In the genomic region with DNA sequence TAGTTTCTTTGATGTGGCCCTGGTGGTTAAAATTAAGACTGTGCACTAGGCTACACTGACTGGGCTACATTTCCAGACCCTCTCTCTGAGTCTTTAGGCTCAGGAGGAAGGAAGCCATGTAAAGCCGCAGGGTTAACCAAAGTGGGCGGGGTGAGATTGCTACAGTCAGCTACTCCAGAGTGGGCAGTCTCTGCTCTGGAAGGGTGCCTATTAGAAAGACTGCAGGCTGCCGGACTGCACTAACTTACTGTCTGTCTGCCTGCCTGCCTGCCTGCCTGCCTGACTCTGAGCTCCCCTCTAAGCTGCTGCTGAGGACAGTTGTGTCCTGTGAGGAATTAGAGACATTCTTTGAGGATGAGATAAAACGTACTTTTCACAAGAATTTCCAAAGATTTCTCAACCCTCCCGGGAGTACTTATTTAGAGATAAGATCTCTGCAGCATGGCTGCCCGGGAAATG, we compare ENCODE assay signal across 9 mouse cellular contexts. TPM values are rescaled to one million over a fixed set of nuclear protein-coding genes. Genes with fewer than 3 reads are reported as not detected.
DNase-seq lines count a peak whose midpoint lies in the region; ATAC-seq and TF ChIP-seq lines count a peak whose summit lies in the region.
"Had no signal": no experiment of that assay in that cellular context is flagged by ENCODE, and none has a peak within 500 bp of the region (broad histone marks: within the 10 kb centered on the region; RNA-seq: fewer than 3 reads in every experiment).

No protein-coding gene starts in this region.

- no peaks in the 10 kb centered on the region for H3K9me3 ChIP-seq in heart, postnatal 0 days (replicated peaks; ENCODE audit: control insufficient read depth, low read length)
- no peaks in the 10 kb centered on the region for H3K9me3 ChIP-seq in liver, embryonic 13.5 days (replicated peaks)
- no peaks in the 10 kb centered on the region for H3K9me3 ChIP-seq in stomach, embryonic 14.5 days (ENCODE audit: control insufficient read depth, low read depth, low read length)

- 6% methylated on average over 6 of the region's 6 CpGs for WGBS in heart, postnatal 0 days
- 7% methylated on average over 6 of the region's 6 CpGs for WGBS in liver, embryonic 13.5 days (ENCODE audit: insufficient replicate concordance)
- WGBS in stomach, embryonic 14.5 days = 13% methylated on average over 6 of the region's 6 CpGs

- ATAC-seq in common myeloid progenitor, adult 5-6 weeks (replicated peaks; ENCODE audit: low read depth, poor library complexity, severe bottlenecking) = peak; percentile 99
- ATAC-seq in heart, postnatal 0 days (ENCODE audit: insufficient read depth, low read depth) = peak; percentile 59; the same call in 1 of the 2 replicates
- ATAC-seq in liver, embryonic 13.5 days (ENCODE audit: low read depth) = 0 out of 2 replicates have a peak, but pooled peaks have one; percentile 31
- ATAC-seq in stomach, embryonic 14.5 days (ENCODE audit: insufficient number of reproducible peaks, insufficient read depth, low FRiP score, low read depth) = 0 out of 2 replicates have a peak, but pooled peaks have one; percentile 42

- H3K27ac ChIP-seq in heart, postnatal 0 days (ENCODE audit: low read depth) = peak overlapping the region; percentile 70
- no peak overlapping the region for H3K27ac ChIP-seq in liver, embryonic 13.5 days
- peak overlapping the region; percentile 3; the same call in 1 of the 2 replicates for H3K27ac ChIP-seq in stomach, embryonic 14.5 days (ENCODE audit: low read length)

- no peaks in the 10 kb centered on the region for H3K27me3 ChIP-seq in heart, postnatal 0 days (ENCODE audit: control insufficient read depth, insufficient read depth, low read length)
- no peaks in the 10 kb centered on the region for H3K27me3 ChIP-seq in liver, embryonic 13.5 days
- no peaks in the 10 kb centered on the region for H3K27me3 ChIP-seq in stomach, embryonic 14.5 days (ENCODE audit: control insufficient read depth, insufficient read depth, low read length)

- TF ChIP-seq CTCF in heart, postnatal 0 days (IDR thresholded peaks at IDR 0.05; ENCODE audit: low read depth) = no peak

- TF ChIP-seq EP300 in heart, postnatal 0 days (IDR thresholded peaks at IDR 0.05; ENCODE audit: low read depth) = no peak

- H3K9ac ChIP-seq in heart, postnatal 0 days (replicated peaks; ENCODE audit: low read depth, low read length) = no peak overlapping the region
- no peak overlapping the region for H3K9ac ChIP-seq in liver, embryonic 13.5 days
- no peak overlapping the region for H3K9ac ChIP-seq in stomach, embryonic 14.5 days (replicated peaks; ENCODE audit: low read depth, low read length)

- H3K36me3 ChIP-seq in heart, postnatal 0 days (replicated peaks; ENCODE audit: control insufficient read depth, insufficient read depth, low read length) = peaks cover 21% of the 10 kb centered on the region
- H3K36me3 ChIP-seq in liver, embryonic 13.5 days = peaks cover 14% of the 10 kb centered on the region; the same call in 1 of the 2 replicates
- peaks cover 47% of the 10 kb centered on the region for H3K36me3 ChIP-seq in stomach, embryonic 14.5 days (ENCODE audit: control insufficient read depth, insufficient read depth, low read length)

- H3K4me1 ChIP-seq in heart, postnatal 0 days (ENCODE audit: control insufficient read depth, insufficient read depth) = peaks cover 20% of the 10 kb centered on the region
- peaks cover 7% of the 10 kb centered on the region for H3K4me1 ChIP-seq in liver, embryonic 13.5 days (replicated peaks)
- H3K4me1 ChIP-seq in stomach, embryonic 14.5 days (ENCODE audit: control insufficient read depth, insufficient read depth, low read length) = no peaks in the 10 kb centered on the region

- H3K4me3 ChIP-seq in heart, postnatal 0 days (ENCODE audit: low read depth, low read length) = no peak overlapping the region
- H3K4me3 ChIP-seq in liver, embryonic 13.5 days (replicated peaks) = no peak overlapping the region
- H3K4me3 ChIP-seq in stomach, embryonic 14.5 days (ENCODE audit: low read depth, low read length) = no peak overlapping the region
- H3K4me3 ChIP-seq: erythroblast, embryonic 14.5 days had no signal

- DNase-seq in ovary, adult 18-20 months (ENCODE audit: low spot score) = peak; percentile 13
- DNase-seq in ovary, postnatal 36 days (ENCODE audit: low spot score) = no peak
- peak; percentile 52 for DNase-seq in heart, postnatal 0 days (ENCODE audit: low spot score)
- no peak for DNase-seq in liver, embryonic 13.5 days
- DNase-seq in left cerebral cortex, adult 11 months (ENCODE audit: low spot score) = no peak
- no peak for DNase-seq in urinary bladder, postnatal 10 days (ENCODE audit: low spot score)

- H3K4me2 ChIP-seq in heart, postnatal 0 days (ENCODE audit: low read depth, low read length) = peak overlapping the region; percentile 17
- H3K4me2 ChIP-seq in liver, embryonic 13.5 days = no peak overlapping the region
- no peak overlapping the region for H3K4me2 ChIP-seq in stomach, embryonic 14.5 days (replicated peaks; ENCODE audit: low read depth, low read length)

RNA-seq across cellular contexts. Expression of a gene that starts 30.5 kb away (rescaled TPM):
- 24.0 and 33.2 TPM in 2 replicates for total RNA-seq in common myeloid progenitor, adult 5-6 weeks (2017)
- total RNA-seq in heart, postnatal 0 days (2014; rRNA removed; ENCODE audit: low replicate concordance) = 51.6 and 58.7 TPM in 2 replicates
- 37.4 and 38.9 TPM in 2 replicates for polyA plus RNA-seq in heart, postnatal 0 days (2015; fragmentation: Nextera tagmentation; extraction: Ambion mirVana)
- 11.2 and 11.7 TPM in 2 replicates for polyA plus RNA-seq in liver, embryonic 13.5 days (2015; fragmentation: Nextera tagmentation; extraction: Ambion mirVana)
- polyA plus RNA-seq in stomach, embryonic 14.5 days (2014; fragmentation: Nextera tagmentation; extraction: Ambion mirVana) = 77.0 and 78.7 TPM in 2 replicates

Comparison
In these comparisons a context has a peak if more than half of its experiments do, and no peak if none do; other contexts are left out.
1. DNase-seq: peak in ovary, adult 18-20 months (single experiment) and heart, postnatal 0 days (single experiment); none in ovary, postnatal 36 days (single experiment), liver, embryonic 13.5 days (single experiment), left cerebral cortex, adult 11 months (single experiment) and urinary bladder, postnatal 10 days (single experiment).
2. ATAC-seq: peak in every context shown above with its lines; median percentile 99 in common myeloid progenitor, adult 5-6 weeks; 59 in heart, postnatal 0 days; 42 in stomach, embryonic 14.5 days; 31 in liver, embryonic 13.5 days.